Mouse (Mus musculus) kidney, embryonic 16.5 days (tissue): ENCODE measurements around the gene Celf1. TPM values are rescaled to one million over a fixed set of nuclear protein-coding genes. Genes with fewer than 3 reads are reported as not detected.

Experiments
- ATAC-seq: fragments of 200-750 bp; cut with Nextera tagmentation; 2 replicates; pipeline ENCODE4 v1.8.0; 2017; ENCODE audit warnings: moderate TSS enrichment; ENCODE audit not compliant: low FRiP score, low TSS enrichment
- H3K27ac ChIP-seq: fragments of 300-500 bp; sonication (generic); 2 replicates; pipeline ENCODE4 v1.5.1; 2014; ENCODE audit warnings: low read length
- H3K27me3 ChIP-seq: fragments of 300-500 bp; sonication (generic); 2 replicates; pipeline ENCODE4 v1.6.1; 2014; ENCODE audit warnings: low read length, control low read depth, mixed read lengths; ENCODE audit not compliant: insufficient read depth
- H3K36me3 ChIP-seq: fragments of 300-500 bp; sonication (generic); 2 replicates; pipeline ENCODE4 v1.6.1; 2014; ENCODE audit warnings: low read length, control low read depth, mixed read lengths; ENCODE audit not compliant: insufficient read depth
- H3K4me1 ChIP-seq: fragments of 300-500 bp; sonication (generic); 2 replicates; pipeline ENCODE4 v1.6.1; 2014; ENCODE audit warnings: low read length, control low read depth, mixed read lengths; ENCODE audit not compliant: insufficient read depth
- H3K4me2 ChIP-seq: fragments of 300-500 bp; sonication (generic); replicated peaks from 2 replicates; pipeline ENCODE4 v1.6.1; 2014; ENCODE audit warnings: low read depth, low read length
- H3K4me3 ChIP-seq: fragments of 300-500 bp; sonication (generic); 2 replicates; pipeline ENCODE4 v1.5.1; 2014; ENCODE audit warnings: mild to moderate bottlenecking, low read length
- H3K9ac ChIP-seq: fragments of 300-500 bp; sonication (generic); replicated peaks from 2 replicates; pipeline ENCODE4 v1.6.1; 2014; ENCODE audit warnings: low read length
- H3K9me3 ChIP-seq: fragments of 300-500 bp; sonication (generic); 2 replicates; pipeline ENCODE4 v1.6.1; 2016; ENCODE audit warnings: low read length, control low read depth
- WGBS: fragments of 180-500 bp; shearing (Covaris S2); extraction: QIAGEN DNeasy Blood & Tissue Kit; methylation state at CpG from one replicate; pipeline ENCODE4 v1.1.7; 2014; 5-methylcytosine and 5-hydroxymethylcytosine counted together
- polyA plus RNA-seq: library from polyadenylated mRNA; unstranded; fragments of >200 nt; fragmentation: Nextera tagmentation; extraction: Ambion mirVana; gene quantifications from 2 replicates; pipeline ENCODE4 v1.2.1, GENCODE M21; 2015

Gene Celf1
- polyA plus RNA-seq, 1 experiment from 2014 or later = 107 TPM

DNA sequence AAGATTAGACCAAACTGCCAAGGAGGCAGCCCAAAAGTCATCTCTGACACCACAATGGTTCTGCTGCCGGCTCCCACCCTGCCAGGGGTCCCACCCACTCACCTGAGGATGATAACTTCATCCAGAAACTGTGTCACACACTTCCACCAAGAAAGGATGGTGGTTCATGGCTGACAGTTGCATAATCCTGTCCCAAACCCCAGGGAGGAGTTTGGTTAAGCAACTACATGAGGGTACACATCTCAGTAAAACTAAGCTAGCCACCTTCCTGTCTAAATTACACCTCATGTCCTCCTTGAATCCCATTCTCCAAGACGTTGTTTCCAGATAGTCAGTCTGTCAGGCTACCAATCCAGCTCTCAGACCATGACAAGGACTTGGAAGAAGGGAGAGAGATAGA lies 7.9 kb upstream of the Celf1 start:
- no peaks in the 10 kb centered on the region for H3K9me3 ChIP-seq
- H3K4me3 ChIP-seq = no peak overlapping the region
- no peaks in the 10 kb centered on the region for H3K36me3 ChIP-seq
- H3K4me1 ChIP-seq = no peaks in the 10 kb centered on the region
- H3K9ac ChIP-seq = no peak overlapping the region
- no peak for ATAC-seq
- WGBS = 61% methylated on average over 2 of the region's 2 CpGs
- H3K27me3 ChIP-seq = no peaks in the 10 kb centered on the region
- H3K4me2 ChIP-seq = no peak overlapping the region
- no peak overlapping the region for H3K27ac ChIP-seq

DNA sequence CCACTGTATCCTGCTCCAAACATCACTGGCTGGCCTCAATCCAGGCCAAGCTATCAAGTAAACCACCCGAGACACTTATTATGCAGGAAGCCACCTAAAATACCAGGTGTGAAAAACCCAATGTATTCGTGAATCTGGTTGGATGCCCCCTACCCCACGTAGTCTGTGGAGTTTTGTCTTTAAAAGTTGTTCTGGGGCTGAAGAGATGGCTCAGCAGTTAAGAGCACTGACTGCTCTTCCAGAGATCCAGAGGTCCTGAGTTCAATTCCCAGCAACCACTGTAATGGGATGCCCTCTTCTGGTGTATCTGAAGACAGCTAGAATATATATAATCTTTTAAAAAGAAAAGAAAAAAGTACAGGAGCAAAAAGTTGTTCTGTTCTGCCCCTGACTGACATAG lies 1.8 kb upstream of the Celf1 start:
- no peak overlapping the region for H3K4me2 ChIP-seq
- H3K4me3 ChIP-seq = no peak overlapping the region
- 73% methylated on average over 3 of the region's 3 CpGs for WGBS
- H3K27me3 ChIP-seq = no peaks in the 10 kb centered on the region
- no peak for ATAC-seq
- H3K9ac ChIP-seq = no peak overlapping the region
- H3K27ac ChIP-seq = no peak overlapping the region
- H3K4me1 ChIP-seq = peaks cover 23% of the 10 kb centered on the region
- H3K36me3 ChIP-seq = no peaks in the 10 kb centered on the region
- no peaks in the 10 kb centered on the region for H3K9me3 ChIP-seq

DNA sequence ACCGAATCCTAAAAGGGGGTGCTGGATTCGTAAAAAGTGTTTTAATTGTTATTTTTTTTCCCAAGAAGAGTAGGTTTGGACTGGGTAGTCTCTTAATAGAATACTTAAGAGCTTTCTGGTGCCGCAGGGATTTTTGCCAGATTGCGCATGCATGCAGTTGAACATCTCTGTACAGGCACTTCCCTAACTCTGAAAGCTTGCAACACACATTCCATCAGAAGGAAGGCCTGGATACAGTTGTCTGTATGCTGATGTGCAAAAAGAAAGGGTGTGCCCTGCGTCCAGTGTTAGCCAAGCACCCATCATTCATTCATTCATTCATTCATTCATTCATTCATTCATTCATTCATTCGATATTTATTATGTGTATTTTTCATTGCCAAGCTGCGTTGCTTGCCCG lies 432 bp upstream of the Celf1 start:
- Histone ChIP-seq H3K9ac (peak overlapping the region; percentile 94), H3K36me3 (no peaks in the 10 kb centered on the region), H3K27ac (peak overlapping the region; percentile 96), H3K9me3 (no peaks in the 10 kb centered on the region), H3K4me3 (peak overlapping the region; percentile 98), H3K4me2 (peak overlapping the region; percentile 80), H3K4me1 (peaks cover 29% of the 10 kb centered on the region), H3K27me3 (no peaks in the 10 kb centered on the region)
- ATAC-seq = peak; percentile 49
- WGBS = 43% methylated on average over 8 of the region's 8 CpGs

DNA sequence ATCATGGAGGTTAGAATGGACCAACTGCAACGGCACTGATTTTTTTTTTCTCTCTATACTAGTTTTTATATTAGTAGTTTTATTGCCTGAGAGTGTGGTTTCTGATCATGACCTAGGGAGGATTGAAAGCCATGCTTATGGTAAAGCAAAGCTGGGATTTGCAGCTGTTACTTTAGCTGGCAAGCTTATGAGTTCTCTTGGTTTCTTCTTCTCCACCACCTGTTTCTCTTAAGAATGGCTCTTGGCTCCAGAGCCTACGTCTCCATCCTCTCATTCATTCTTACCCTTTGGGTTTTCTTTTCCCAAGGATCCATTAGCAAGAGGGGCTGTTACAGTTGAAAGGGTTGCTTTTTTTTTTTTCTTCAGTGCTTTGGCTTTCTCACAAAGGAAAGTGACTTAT lies 1.6 kb downstream of the Celf1 start:
- peak overlapping the region; percentile 98 for H3K4me3 ChIP-seq

DNA sequence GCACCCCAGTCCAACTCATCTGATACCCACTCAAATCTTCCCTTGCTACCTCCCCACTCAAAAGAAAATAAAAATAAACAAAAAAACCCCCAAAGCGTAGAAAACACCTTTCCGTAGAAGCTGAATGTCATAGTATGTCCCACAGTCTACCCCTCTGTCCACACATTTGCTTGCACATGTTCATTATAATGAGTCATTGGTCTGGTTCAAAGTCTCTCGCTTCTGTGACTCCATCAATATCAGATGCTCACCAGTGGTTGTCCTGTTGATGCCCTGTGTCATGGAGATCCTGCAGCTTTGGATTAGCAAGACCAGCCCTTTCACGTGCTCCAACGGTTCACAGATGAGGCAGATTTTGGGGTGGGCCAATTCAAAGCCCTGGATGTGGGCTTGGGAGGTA lies 10.0 kb downstream of the Celf1 start:
- H3K9ac ChIP-seq = no peak overlapping the region
- no peaks in the 10 kb centered on the region for H3K9me3 ChIP-seq
- no peak overlapping the region for H3K4me3 ChIP-seq
- WGBS = 85% methylated on average over 5 of the region's 5 CpGs
- no peaks in the 10 kb centered on the region for H3K27me3 ChIP-seq
- no peak overlapping the region for H3K4me2 ChIP-seq
- H3K4me1 ChIP-seq = peaks cover 11% of the 10 kb centered on the region
- H3K27ac ChIP-seq = no peak overlapping the region
- ATAC-seq = no peak
- H3K36me3 ChIP-seq = 0 out of 2 replicates have a peak, but pooled peaks cover 3% of the 10 kb centered on the region

More for the DNA sequence above, 1.6 kb downstream of the Celf1 start:
- Histone ChIP-seq H3K27ac (no peak overlapping the region), H3K9me3 (no peaks in the 10 kb centered on the region), H3K9ac (peak overlapping the region; percentile 35; the same call in 1 of the 2 replicates), H3K4me2 (peak overlapping the region; percentile 80), H3K27me3 (no peaks in the 10 kb centered on the region), H3K4me1 (peaks cover 29% of the 10 kb centered on the region), H3K36me3 (no peaks in the 10 kb centered on the region)
- no peak for ATAC-seq
- WGBS = 54% methylated on average over 2 of the region's 2 CpGs

DNA sequence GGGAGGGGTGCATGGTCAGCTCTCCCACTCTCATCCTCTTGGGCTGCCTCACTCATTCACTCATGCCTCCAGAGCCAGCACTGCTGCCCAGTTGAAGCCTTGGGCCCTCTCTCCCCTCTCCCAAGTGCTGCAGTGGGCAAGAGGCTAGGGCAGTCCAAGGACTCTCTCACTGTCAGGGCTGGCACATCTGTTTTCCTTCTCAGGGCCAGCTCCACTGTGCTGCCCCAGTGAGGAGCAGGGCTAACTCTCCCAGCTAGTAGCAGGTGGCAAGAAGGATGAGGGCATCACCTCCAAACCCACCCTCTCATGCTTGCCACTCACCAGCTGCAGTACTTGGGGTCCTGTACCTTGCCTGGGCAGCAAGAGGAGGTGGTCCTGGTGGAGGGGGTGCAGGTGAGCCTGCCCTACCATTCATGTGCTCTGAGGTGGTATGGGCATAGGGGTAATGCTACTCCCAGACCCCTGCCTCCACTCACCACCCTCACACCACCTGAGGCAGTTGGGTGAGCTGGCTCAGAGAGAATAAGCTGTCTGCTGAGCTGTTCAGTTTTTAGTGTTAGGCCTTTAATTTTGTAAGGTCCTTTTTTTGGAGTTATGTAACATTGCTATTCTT lies 10.5 kb downstream of the Celf1 start:
- no peaks in the 10 kb centered on the region for H3K27me3 ChIP-seq
- H3K4me3 ChIP-seq = no peak overlapping the region
- H3K4me2 ChIP-seq = no peak overlapping the region
- H3K9me3 ChIP-seq = no peaks in the 10 kb centered on the region
- H3K27ac ChIP-seq = no peak overlapping the region
- ATAC-seq = peak; percentile 51
- H3K4me1 ChIP-seq = peaks cover 16% of the 10 kb centered on the region
- H3K9ac ChIP-seq = no peak overlapping the region
- H3K36me3 ChIP-seq = 0 out of 2 replicates have a peak, but pooled peaks cover 3% of the 10 kb centered on the region

DNA sequence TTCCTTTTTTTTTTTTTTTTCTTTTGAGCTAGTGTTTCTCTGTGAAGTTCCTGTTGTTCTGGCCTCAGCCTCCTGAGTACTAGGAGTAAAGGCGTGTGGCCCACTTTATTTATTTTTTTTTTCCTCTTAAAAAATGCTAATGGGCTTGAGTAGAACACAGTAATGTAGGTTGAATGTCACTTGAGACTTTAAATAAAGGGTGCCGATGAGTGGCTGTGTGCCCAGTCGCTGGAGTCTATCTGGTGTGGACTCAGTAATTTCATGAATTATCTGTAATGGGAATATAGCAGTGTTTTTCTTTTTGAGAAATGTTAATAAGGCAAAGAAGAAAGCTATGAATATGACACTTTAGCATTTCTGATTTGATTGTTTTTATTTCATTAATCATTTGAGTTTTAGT lies 13.3 kb downstream of the Celf1 start:
- Histone ChIP-seq H3K4me1 (peaks cover 16% of the 10 kb centered on the region), H3K9ac (no peak overlapping the region), H3K27ac (no peak overlapping the region), H3K4me2 (no peak overlapping the region), H3K36me3 (no peaks in the 10 kb centered on the region), H3K4me3 (no peak overlapping the region), H3K27me3 (no peaks in the 10 kb centered on the region), H3K9me3 (no peaks in the 10 kb centered on the region)
- ATAC-seq = no peak
- WGBS = 19% methylated on average over 3 of the region's 3 CpGs

DNA sequence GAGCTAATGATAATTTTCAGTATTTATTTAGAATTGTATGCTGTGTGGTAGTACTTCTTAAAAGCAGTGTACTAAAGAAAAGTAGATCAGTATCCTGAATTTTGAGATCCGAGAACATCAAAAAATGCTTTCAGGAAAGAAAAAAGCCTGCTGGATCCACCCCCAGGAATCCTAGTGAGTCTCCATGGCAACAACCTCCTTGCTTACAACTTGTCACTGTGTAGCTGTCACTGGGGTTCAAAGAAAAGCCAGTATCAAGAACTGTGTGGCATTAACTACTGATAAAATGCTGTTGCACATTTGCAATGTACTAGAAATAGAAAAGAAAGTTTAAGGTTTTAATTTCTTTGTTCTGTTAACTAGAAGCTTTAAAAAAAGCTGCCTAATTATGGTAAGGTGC lies 15.9 kb downstream of the Celf1 start:
- Histone ChIP-seq H3K4me3 (no peak overlapping the region), H3K9ac (no peak overlapping the region), H3K36me3 (no peaks in the 10 kb centered on the region), H3K9me3 (no peaks in the 10 kb centered on the region), H3K27ac (no peak overlapping the region), H3K4me1 (peaks cover 12% of the 10 kb centered on the region), H3K4me2 (no peak overlapping the region), H3K27me3 (no peaks in the 10 kb centered on the region)
- WGBS = 61% methylated on average over 1 of the region's 1 CpGs
- ATAC-seq = no peak

DNA sequence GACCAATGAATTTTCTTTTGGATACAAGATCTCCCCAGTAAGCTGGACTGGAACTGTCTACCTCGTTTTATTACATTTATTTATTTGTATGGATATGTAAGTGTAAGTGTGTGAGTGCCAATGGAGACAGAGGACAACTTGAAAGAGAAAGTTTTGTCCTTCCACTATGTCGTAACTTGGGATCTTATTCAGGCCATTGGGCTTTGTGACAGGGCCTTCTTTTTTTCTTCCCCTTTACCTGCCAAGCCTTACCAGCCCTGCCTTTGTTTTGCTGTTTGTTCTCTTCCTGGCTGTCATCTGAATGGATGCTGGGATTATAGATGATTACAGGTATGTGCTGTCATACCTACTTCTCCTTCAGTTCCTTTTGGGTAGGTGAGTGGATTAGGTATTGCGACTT lies 18.7 kb downstream of the Celf1 start:
- H3K4me1 ChIP-seq = 0 out of 2 replicates have a peak, but pooled peaks cover 5% of the 10 kb centered on the region
- WGBS = 85% methylated on average over 3 of the region's 3 CpGs
- no peak overlapping the region for H3K27ac ChIP-seq
- H3K4me3 ChIP-seq = no peak overlapping the region
- H3K36me3 ChIP-seq = no peaks in the 10 kb centered on the region
- H3K9ac ChIP-seq = no peak overlapping the region
- H3K4me2 ChIP-seq = no peak overlapping the region
- no peaks in the 10 kb centered on the region for H3K9me3 ChIP-seq
- no peaks in the 10 kb centered on the region for H3K27me3 ChIP-seq
- no peak for ATAC-seq

DNA sequence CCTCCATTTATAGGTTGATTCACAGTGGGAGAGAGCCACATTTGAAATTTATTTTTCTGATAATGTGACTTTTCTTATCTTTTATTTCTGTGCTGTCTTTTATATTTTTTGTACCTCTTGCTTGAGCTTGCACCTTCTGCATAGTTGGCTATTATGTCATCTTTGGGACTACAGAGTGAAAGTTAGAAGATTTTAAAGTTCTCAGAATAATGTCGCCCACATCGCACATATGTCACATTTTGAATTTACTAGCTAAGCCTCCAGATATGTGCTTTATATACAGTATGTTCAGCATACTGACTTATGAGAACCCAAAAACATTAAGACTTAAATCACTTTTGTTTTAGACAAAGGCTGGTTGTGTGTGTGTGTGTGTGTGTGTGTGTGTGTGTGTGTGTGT lies 19.8 kb downstream of the Celf1 start:
- Histone ChIP-seq H3K9ac (no peak overlapping the region), H3K27ac (no peak overlapping the region), H3K4me3 (no peak overlapping the region), H3K4me2 (no peak overlapping the region), H3K27me3 (no peaks in the 10 kb centered on the region), H3K36me3 (no peaks in the 10 kb centered on the region), H3K9me3 (no peaks in the 10 kb centered on the region), H3K4me1 (0 out of 2 replicates have a peak, but pooled peaks cover 5% of the 10 kb centered on the region)
- ATAC-seq = no peak
- 94% methylated on average over 2 of the region's 2 CpGs for WGBS
